Mouse (Mus musculus) spleen, embryonic (tissue): ENCODE results near the gene Wdr91.

Experiments used
- CTCF ChIA-PET: fragments of 350-600 bp; sonication (Branson Sonifier 250); formaldehyde crosslinking; loops from one replicate; lab custom pipeline; 2022; lab: Charles Lee

Wdr91 gene

GRCm38 (mm10) chr6:34919146-34919545 is 8.5 kb upstream of the Wdr91 start:
- CTCF ChIA-PET = no interaction called here

GRCm38 (mm10) chr6:34914462-34914861 is 3.8 kb upstream of the Wdr91 start:
- CTCF ChIA-PET = no interaction called here

- CTCF ChIA-PET = no interaction called here
Observed at GRCm38 (mm10) chr6:34913341-34914040, 2.8 kb upstream of the Wdr91 start.

DNA sequence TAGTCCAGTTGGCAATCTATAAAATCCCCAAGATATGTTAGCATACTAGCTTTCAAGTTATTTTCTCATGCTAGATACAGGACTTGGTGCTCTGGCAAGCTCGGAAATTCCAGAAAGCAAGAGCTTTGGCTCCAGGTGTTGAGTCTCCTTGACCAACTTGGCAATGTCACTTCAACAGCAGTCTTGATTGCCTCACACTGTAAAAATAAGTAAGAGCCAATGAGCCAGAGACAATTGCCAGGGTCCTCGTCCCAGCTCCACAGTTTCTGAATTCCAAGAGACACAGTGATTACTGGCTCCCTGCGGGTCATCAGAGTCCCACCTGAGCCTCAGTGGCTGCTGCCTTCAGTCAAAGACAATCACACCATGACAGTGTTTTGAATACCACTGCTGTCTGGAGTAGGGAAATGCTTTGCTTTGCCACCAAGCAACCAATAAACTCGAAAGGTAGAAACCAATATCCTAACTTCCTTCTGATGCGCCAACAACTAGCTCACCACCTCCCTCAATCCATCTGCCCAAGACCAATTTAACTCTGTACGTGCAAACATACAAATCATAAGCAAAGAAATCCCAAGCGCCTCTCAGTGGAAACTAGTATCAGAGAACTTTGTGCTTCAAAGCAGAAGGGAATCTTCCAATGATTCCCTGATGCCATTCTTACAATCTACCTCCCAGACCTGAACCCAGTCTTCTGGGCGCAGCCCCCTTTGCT is 888 bp downstream of the Wdr91 start:
- CTCF ChIA-PET = no interaction called here

DNA sequence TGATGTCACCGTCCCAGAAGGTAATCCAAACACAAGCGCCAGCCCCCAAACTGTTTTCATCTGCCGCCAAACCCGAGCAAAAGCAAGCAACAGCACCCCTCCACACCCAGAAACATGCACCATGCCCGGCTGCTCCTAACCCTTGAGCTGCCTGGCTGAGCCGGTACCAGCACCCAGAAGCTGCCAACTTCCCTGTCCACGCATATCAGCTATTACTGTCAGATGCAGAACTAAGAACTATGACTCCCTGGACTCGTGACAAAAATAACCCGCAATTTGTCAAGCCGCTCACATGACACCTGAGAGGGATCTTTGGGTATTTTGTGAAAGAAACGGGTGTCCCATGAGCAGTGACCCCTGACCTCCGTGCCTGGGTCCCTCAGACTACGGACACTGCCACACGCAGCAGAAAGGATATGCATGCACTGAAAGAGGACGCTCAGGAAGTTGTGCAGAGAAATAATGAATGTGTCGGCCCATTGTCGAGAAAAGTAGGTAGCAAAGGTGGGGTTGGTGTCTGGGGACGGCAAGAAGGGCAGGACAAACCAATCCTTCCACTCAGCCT is 2.9 kb downstream of the Wdr91 start:
- CTCF ChIA-PET = interaction anchor here (0.6 to 0.8 kb wide), 2 partner anchors 11 to 302 kb away, joined by 3 to 6 read pairs; no protein-coding TSS in a partner anchor

DNA sequence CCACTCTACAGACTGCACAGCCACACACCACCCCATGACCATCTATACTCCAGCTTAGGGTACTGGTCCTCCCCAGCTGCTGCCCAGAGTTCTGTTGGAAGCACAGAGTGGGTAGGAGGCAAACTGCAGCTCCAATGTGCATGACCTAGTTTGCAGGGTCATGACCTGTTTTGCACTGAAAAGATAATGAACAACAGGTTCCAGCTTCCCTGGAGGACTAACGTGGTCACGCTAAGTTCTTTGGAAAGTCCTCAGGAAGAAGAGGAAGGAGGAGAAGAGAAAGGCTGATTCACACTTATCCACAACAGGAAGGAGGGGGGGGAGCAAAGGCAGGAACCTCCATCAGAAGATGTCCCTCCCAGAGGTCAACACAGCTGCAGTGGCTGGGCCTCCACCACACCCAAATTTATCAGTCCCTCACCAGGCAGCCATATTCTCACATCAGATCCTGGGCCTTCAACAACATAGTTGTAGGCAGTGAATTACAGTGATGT is 3.5 kb downstream of the Wdr91 start:
- CTCF ChIA-PET = no interaction called here

DNA sequence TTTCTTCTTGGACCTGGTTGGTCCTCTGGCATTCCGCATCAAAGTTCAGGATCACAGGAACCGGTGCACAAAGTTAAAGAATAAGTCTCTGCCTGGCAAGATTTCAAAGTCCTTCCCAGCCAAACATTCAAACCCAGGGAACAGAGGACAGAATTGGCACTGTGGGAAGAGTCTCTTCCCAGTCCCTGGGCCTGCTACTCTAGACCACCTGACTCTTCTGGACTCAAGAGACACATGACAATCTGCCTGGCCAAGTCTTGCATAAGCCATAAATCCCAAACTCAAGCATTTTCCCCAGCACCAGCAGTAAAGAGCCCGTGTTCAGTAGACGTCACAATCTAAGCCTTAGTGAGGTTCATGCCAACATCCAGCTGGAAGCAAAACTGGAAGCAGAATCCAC is 4.0 kb downstream of the Wdr91 start:
- CTCF ChIA-PET = interaction anchor here (1.2 kb wide), 1 partner anchor 19 kb away, joined by 4 read pairs; no protein-coding TSS in a partner anchor

DNA sequence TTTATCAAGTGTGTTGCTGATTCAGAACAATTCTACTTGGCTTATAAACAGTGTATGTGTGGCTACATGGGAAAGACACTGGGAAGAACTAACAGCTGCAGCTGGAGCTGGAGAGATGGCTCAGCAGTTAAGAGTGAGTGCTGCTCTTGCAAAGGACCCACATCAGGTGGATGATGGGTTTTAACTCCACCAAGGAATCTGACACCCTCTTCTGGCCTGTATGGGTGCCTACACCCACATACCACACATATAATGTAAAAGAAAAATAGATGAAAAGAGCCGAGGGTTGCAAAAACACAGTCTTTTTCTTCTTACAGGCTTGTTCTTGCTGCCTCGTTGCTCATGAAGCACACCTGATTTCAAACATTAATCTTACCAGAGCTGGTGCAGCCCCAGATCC is 4.6 kb downstream of the Wdr91 start:
- CTCF ChIA-PET = interaction anchor here (1.2 kb wide), 1 partner anchor 19 kb away, joined by 4 read pairs; no protein-coding TSS in a partner anchor

DNA sequence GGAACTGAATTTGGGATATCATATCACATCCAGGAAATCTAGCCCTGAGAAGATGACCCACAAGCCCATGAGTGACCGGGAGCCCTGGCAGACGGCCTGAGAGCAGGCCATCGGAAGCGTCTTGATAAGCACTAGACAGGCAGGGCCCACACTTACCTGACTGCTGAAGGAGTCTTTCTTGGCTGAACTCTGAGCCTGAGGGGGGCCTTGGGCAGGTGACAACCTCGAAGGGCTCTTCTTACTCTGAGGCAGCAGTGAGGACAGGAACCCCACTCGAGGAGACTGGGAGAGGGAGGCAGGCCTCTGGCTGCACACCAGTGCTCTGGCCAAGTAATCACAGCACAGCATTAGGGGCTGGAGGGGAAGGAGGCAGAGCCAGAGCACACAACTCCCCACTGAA is 6.3 kb downstream of the Wdr91 start:
- CTCF ChIA-PET = no interaction called here

GRCm38 (mm10) chr6:34903851-34904250 is 6.8 kb downstream of the Wdr91 start:
- CTCF ChIA-PET = no interaction called here

GRCm38 (mm10) chr6:34903441-34903840 is 7.2 kb downstream of the Wdr91 start:
- CTCF ChIA-PET = no interaction called here

DNA sequence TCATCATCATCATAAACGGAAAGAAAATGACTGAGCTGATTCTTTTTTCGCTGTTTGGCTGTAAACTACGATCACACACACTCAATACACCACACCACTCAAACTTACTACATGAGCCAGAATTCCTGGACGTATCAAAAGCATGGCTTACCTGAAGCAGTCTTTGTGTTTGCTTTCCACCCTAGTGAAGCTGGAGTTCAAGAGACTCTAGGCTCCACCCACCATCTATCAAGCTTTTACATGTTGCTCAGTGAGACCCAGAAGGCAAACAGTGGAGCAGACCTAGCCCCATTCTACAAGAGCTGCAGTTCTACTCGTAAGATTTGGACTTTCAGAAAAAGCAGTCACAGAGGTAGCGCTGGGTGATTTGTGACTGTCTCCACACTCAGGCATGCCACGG is 8.1 kb downstream of the Wdr91 start:
- CTCF ChIA-PET = no interaction called here

DNA sequence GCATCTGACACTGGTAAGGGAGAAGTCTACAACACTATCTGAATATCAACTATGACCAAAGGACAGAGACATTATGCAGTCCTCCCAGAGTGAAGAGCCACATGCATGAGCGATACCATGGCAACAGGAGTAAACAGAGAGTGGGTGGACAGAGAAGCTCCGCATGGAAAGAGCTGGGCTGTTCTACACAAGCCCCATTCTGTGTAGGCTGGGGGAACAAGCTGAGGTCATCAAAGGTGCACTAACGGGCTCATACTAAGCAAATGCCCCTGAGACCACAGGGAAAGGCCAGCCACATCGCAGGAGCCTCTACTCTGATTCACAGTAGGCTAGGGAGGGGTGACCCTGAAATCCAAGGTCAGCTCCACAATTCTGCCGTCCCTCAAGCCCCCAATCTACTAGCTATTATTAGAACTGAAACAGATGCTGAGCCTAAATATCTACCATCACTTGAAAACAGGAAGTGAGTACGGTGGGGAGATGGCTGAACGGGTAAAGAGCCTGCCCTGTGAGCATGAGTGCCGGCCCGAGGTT is 8.7 kb downstream of the Wdr91 start:
- CTCF ChIA-PET = no interaction called here

DNA sequence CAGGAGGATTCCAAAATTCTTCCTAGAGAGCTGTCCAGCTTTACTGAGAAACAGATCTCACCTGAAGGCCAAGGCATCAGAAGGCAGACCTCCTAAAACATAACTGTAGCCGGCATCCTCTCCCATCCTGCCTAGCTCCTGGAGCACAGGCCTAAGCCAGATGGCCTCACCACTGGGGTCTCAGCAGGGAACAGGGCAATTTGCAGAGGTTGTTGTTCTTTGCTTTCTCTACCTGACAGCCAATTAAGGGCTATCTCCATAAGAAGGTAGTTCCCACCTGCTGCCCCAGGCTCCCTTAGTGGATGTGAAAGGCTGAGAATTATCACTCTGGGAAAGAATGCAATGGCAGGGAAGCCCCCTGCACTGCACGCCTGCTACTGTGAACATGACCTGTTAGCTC is 9.7 kb downstream of the Wdr91 start:
- CTCF ChIA-PET = no interaction called here

DNA sequence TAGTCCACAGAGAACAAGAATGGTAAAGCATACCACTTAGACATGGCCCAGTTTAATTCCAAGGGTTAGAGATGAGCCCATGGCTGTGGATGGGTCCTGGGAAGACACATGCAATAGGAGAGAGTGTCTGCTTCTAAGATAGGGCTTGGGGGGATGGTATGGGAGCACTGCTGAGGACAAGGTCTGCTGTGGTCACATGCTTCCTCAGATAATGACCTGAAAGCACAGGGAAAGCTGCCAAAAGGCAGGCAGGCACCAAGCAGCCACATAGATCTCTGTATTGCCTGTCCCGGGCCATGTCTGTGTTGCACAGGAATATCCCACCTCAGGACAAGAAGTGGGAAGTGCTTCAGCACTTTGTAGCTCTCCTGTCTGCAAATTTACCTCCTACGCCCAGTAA is 11.5 kb downstream of the Wdr91 start:
- CTCF ChIA-PET = no interaction called here

DNA sequence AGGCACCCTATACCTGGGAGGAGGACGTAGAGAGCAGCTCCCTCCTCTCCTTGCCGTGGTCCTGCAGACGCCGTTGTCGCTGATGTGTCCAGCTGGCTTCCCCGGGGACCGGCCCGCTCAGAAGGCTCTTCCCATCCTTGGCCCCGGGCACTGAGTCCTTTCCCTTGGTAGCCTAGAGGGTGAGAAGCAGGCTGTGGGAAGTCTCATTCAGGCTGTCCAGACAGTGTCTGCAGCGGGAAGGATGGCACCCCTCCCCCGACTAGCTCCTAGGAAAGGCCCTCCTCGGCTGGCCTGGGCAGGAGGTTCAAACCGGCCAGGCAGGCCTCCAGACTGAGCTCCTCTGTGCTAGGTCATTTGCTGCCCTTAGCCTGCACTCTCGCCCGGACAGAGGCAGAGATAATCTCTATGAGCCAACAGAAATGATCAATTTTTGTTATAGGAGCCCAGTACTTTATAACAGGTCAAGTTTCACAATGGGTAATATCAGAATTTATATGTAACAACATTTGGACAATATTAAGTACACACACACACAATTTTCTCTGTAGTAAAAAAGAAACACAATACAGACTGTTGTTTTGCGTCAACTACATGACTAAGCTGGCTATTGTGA is 14.4 kb downstream of the Wdr91 start:
- CTCF ChIA-PET = interaction anchor here (0.6 to 1.1 kb wide), 2 partner anchors 12 to 197 kb away, joined by 3 to 8 read pairs; no protein-coding TSS in a partner anchor

- CTCF ChIA-PET = no interaction called here
Observed at GRCm38 (mm10) chr6:34895569-34895968, 15.1 kb downstream of the Wdr91 start.

DNA sequence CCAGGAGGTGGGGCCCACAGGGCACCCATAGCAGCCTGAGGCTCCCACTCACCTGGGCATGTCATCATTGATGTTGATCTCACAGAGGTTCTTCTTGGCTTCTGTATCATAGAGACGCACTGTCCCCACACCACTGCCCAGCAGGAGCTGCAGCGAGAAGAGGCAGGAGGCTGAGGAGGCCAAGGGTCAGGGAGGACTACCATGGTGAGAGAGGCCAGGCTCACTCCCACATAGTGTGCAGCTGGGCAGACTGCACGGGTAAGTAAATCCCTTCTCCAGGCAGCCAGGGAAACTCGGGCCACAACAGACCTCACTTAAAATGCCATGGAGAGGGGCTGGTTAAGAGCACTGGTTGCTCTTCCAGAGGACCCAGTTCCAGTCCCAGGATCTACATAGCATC is 21.5 kb downstream of the Wdr91 start:
- CTCF ChIA-PET = no interaction called here

DNA sequence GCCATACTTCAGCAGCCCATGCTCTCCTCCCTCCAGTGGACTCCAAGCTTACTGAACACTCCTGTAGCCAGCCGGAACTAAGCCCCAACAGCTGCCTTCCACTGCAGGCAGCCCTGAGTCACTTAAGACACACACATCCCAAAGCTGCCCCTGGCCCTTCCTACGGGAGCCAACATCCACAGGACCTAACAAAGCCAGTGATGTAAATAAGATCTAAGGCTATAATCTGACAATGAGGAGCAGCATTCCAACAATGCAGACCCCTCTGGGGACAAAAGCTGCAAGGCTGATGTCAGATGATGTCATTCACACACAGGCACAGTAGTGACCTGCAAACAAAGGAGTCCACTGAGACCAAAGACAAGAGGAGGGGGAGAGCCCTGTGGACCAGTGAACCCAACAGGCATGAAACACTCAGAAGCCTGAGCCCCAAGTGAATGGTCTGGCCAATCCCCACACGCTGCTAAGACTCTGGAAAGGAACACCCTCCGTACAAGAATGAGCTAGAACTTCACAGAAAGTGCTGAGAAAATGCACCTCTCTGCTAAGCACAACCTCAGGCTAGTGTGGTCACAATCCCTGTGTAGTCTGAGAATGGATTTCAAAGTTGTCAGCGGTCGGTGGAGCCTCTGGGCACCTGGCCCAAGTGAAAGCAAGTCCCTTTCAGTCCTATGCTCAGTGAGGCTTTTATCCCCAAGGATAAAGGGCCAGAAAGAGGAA is 23.4 kb downstream of the Wdr91 start:
- CTCF ChIA-PET = no interaction called here

- CTCF ChIA-PET = no interaction called here
Observed at GRCm38 (mm10) chr6:34884724-34885123, 26.0 kb downstream of the Wdr91 start.

- CTCF ChIA-PET = interaction anchor here (0.6 to 1.3 kb wide), 2 partner anchors 15 to 18 kb away, joined by 3 read pairs; no protein-coding TSS in a partner anchor
Observed at GRCm38 (mm10) chr6:34879911-34880475, 30.7 kb downstream of the Wdr91 start.
